Mouse (Mus musculus) MEL (cell line): ENCODE data around the gene Gemin8. TPM values are rescaled to one million over a fixed set of nuclear protein-coding genes. Genes with fewer than 3 reads are reported as not detected.
A peak's percentile ranks its signal among the peaks of the same experiment; 100 is the strongest.

ENCODE experiments used
- DNase-seq: peaks from one replicate; pipeline ENCODE4 v3.0.0; 2011; ENCODE audit warnings: low read depth, low spot score
- H3K27ac ChIP-seq: 2 replicates; pipeline ENCODE4 v1.5.1; 2012; ENCODE audit warnings: low read depth, mild to moderate bottlenecking, control low read depth, low read length, moderate library complexity; ENCODE audit not compliant: control insufficient read depth
- H3K27me3 ChIP-seq, 2 experiments: fragments of 150-350 bp in 1 of 2; sonication (generic) in 1 of 2; 2 replicates each; pipeline ENCODE4 v1.6.1; 2012; ENCODE audit warnings: low read length in 2 of 2, mild to moderate bottlenecking in 2 of 2, improper control_type of control experiment in 1 of 2, moderate library complexity in 1 of 2; ENCODE audit not compliant: insufficient read depth in 2 of 2, control insufficient read depth in 1 of 2
- H3K36me3 ChIP-seq, 2 experiments: 2 replicates each; pipeline ENCODE4 v1.6.1; 2012 to 2014; ENCODE audit warnings: low read length in 2 of 2, improper control_type of control experiment in 1 of 2, inconsistent platforms in 1 of 2, mild to moderate bottlenecking in 1 of 2; ENCODE audit not compliant: insufficient read depth in 2 of 2, control insufficient read depth in 1 of 2
- H3K4me1 ChIP-seq, 2 experiments: fragments of 150-350 bp in 1 of 2; sonication (generic) in 1 of 2; 2 replicates each; pipeline ENCODE4 v1.6.1; 2012; ENCODE audit warnings: low read length in 2 of 2, improper control_type of control experiment in 1 of 2, mild to moderate bottlenecking in 1 of 2; ENCODE audit not compliant: insufficient read depth in 2 of 2, control insufficient read depth in 1 of 2
- H3K4me3 ChIP-seq, 2 experiments: fragments of 150-350 bp in 1 of 2; sonication (generic) in 1 of 2; 2 replicates each; pipeline ENCODE4 v1.5.1; 2012; ENCODE audit warnings: low read depth in 2 of 2, low read length in 2 of 2, mild to moderate bottlenecking in 2 of 2, moderate library complexity in 2 of 2, control low read depth in 1 of 2, improper control_type of control experiment in 1 of 2; ENCODE audit not compliant: control insufficient read depth in 1 of 2, insufficient read depth in 1 of 2
- H3K79me2 ChIP-seq: 2 replicates; pipeline ENCODE4 v1.6.1; 2012; ENCODE audit warnings: mild to moderate bottlenecking, low read length, moderate library complexity; ENCODE audit not compliant: control insufficient read depth, poor library complexity, insufficient read depth
- H3K9ac ChIP-seq: 2 replicates; pipeline ENCODE4 v1.6.1; 2012; ENCODE audit warnings: low read depth, mild to moderate bottlenecking, control low read depth, low read length, moderate library complexity; ENCODE audit not compliant: control insufficient read depth, poor library complexity, severe bottlenecking
- H3K9me3 ChIP-seq: fragments of 150-350 bp; sonication (generic); replicated peaks from 2 replicates; pipeline ENCODE4 v1.6.1; 2012; ENCODE audit warnings: mild to moderate bottlenecking, low read length, improper control_type of control experiment, moderate library complexity; ENCODE audit not compliant: insufficient read depth
- CHD1 ChIP-seq: IDR thresholded peaks from 2 replicates; pipeline ENCODE4 v1.6.1; 2012; ENCODE audit warnings: low read depth, mild to moderate bottlenecking, inconsistent platforms, low read length, improper control_type of control experiment
- CTCF ChIP-seq, 3 experiments: IDR thresholded peaks in 2 of 3; conservative IDR thresholded peaks in 1 of 3; 2 replicates each; pipeline ENCODE4 v1.5.1; 2011 to 2012; ENCODE audit warnings: low read length in 3 of 3, low read depth in 2 of 3, mild to moderate bottlenecking in 2 of 3, improper control_type of control experiment in 1 of 3, inconsistent platforms in 1 of 3, mixed read lengths in 1 of 3, moderate library complexity in 1 of 3; ENCODE audit not compliant: control insufficient read depth in 1 of 3, insufficient read depth in 1 of 3, poor library complexity in 1 of 3, severe bottlenecking in 1 of 3
- ETS1 ChIP-seq: IDR thresholded peaks from 2 replicates; pipeline ENCODE4 v1.6.1; 2012; ENCODE audit warnings: low read depth, mild to moderate bottlenecking, inconsistent platforms, low read length, improper control_type of control experiment, moderate library complexity
- GABPA ChIP-seq: IDR thresholded peaks from 2 replicates; pipeline ENCODE4 v1.6.1; 2012; ENCODE audit warnings: low read depth, mild to moderate bottlenecking, inconsistent platforms, low read length, improper control_type of control experiment, moderate library complexity
- GATA1 ChIP-seq: IDR thresholded peaks from 2 replicates; pipeline ENCODE4 v1.6.1; 2011; ENCODE audit warnings: low read depth, low read length, improper control_type of control experiment
- MAX ChIP-seq: IDR thresholded peaks from 2 replicates; pipeline ENCODE4 v1.6.1; 2011; ENCODE audit warnings: low read length, improper control_type of control experiment
- MEF2A ChIP-seq: IDR thresholded peaks from 2 replicates; pipeline ENCODE4 v1.6.1; 2014; ENCODE audit warnings: low read depth, mild to moderate bottlenecking, inconsistent platforms, low read length, improper control_type of control experiment; ENCODE audit not compliant: poor library complexity, insufficient replicate concordance, severe bottlenecking; ENCODE audit errors: extremely low read depth
- NELFE ChIP-seq: IDR thresholded peaks from 2 replicates; pipeline ENCODE4 v1.6.1; 2011; ENCODE audit warnings: low read depth, low read length, improper control_type of control experiment
- NRF1 ChIP-seq: IDR thresholded peaks from 2 replicates; pipeline ENCODE4 v1.6.1; 2014; ENCODE audit warnings: low read depth, mild to moderate bottlenecking, inconsistent platforms, low read length, improper control_type of control experiment, moderate library complexity; ENCODE audit not compliant: poor library complexity, insufficient read depth, severe bottlenecking
- POLR2AphosphoS2 ChIP-seq: IDR thresholded peaks from 2 replicates; pipeline ENCODE4 v1.6.1; 2011; ENCODE audit warnings: low read length, improper control_type of control experiment
- POLR2AphosphoS5 ChIP-seq: IDR thresholded peaks from 2 replicates; pipeline ENCODE4 v1.6.1; 2012; ENCODE audit warnings: low read depth, borderline replicate concordance, mild to moderate bottlenecking, inconsistent platforms, low read length, moderate library complexity, mixed read lengths
- RAD21 ChIP-seq: IDR thresholded peaks from 2 replicates; pipeline ENCODE4 v1.6.1; 2011; ENCODE audit warnings: mild to moderate bottlenecking, low read depth, low read length, improper control_type of control experiment
- RCOR1 ChIP-seq: IDR thresholded peaks from 2 replicates; pipeline ENCODE4 v1.6.1; 2012; ENCODE audit warnings: low read depth, mild to moderate bottlenecking, inconsistent platforms, low read length, improper control_type of control experiment
- SIN3A ChIP-seq: IDR thresholded peaks from 2 replicates; pipeline ENCODE4 v1.6.1; 2012; ENCODE audit warnings: low read length, improper control_type of control experiment, inconsistent platforms
- SMC3 ChIP-seq: IDR thresholded peaks from 2 replicates; pipeline ENCODE4 v1.6.1; 2011; ENCODE audit warnings: low read depth, low read length, improper control_type of control experiment
- TBP ChIP-seq: IDR thresholded peaks from 2 replicates; pipeline ENCODE4 v1.8.0; 2011; ENCODE audit warnings: low read depth, low read length, improper control_type of control experiment
- USF1 ChIP-seq: IDR thresholded peaks from 2 replicates; pipeline ENCODE4 v1.6.1; 2014; ENCODE audit warnings: low read depth, mild to moderate bottlenecking, inconsistent platforms, low read length, improper control_type of control experiment, moderate library complexity
- USF2 ChIP-seq, 2 experiments: IDR thresholded peaks; 2 replicates each; pipeline ENCODE4 v1.6.1; 2011 to 2012; ENCODE audit warnings: improper control_type of control experiment in 2 of 2, low read length in 2 of 2, borderline replicate concordance in 1 of 2, inconsistent platforms in 1 of 2, low read depth in 1 of 2, mild to moderate bottlenecking in 1 of 2; ENCODE audit not compliant: insufficient read depth in 1 of 2
- polyA plus RNA-seq, 2 experiments: library from polyadenylated mRNA; stranded (reverse) in 1 of 2; unstranded in 1 of 2; fragments of >175 nt in 1 of 2; fragments of >200 nt in 1 of 2; gene quantifications; 2 replicates each; pipeline versions ENCODE4 v1.2.1 to v1.2.4; 2012; ENCODE audit warnings: low replicate concordance in 2 of 2, low read depth in 1 of 2; ENCODE audit not compliant: insufficient read length in 2 of 2, insufficient read depth in 1 of 2, missing spikeins in 1 of 2
- total RNA-seq: library from RNA; depleted of rRNA; stranded (reverse); fragments of 300-350 nt; gene quantifications from 2 replicates; pipeline ENCODE4 v1.2.3, GENCODE M21; 2012

The Gemin8 gene
- total and polyA plus RNA-seq, 3 experiments: 13.2 to 35.8 TPM; not detected in 1

GRCm38 (mm10) chrX:166226856-166227255 lies 56.6 kb downstream of the Gemin8 start:
- Histone ChIP-seq H3K4me1 (no peaks in the 10 kb centered on the region), H3K4me3 (no peak overlapping the region), H3K9ac (no peak overlapping the region), H3K79me2 (no peaks in the 10 kb centered on the region), H3K36me3 (no peaks in the 10 kb centered on the region), H3K27me3 (no peaks in the 10 kb centered on the region), H3K9me3 (no peaks in the 10 kb centered on the region), H3K27ac (no peak overlapping the region)
- no peak for DNase-seq
- TF ChIP-seq CTCF (IDR thresholded peaks at IDR 0.05 in 2 of 3, conservative IDR thresholded peaks at IDR 0.05 in 1 of 3; ENCODE audit: control insufficient read depth in 1 of 3, insufficient read depth in 1 of 3, low read depth in 2 of 3, low read length in 3 of 3, poor library complexity in 1 of 3, severe bottlenecking in 1 of 3) (no peak), TBP (no peak), SIN3A (no peak), GATA1 (no peak), NELFE (no peak), POLR2AphosphoS2 (no peak), RAD21 (no peak), RCOR1 (no peak), USF2 (IDR thresholded peaks at IDR 0.05; ENCODE audit: borderline replicate concordance in 1 of 2, insufficient read depth in 1 of 2, low read depth in 1 of 2, low read length in 2 of 2) (no peak), MAX (no peak), USF1 (no peak), SMC3 (no peak)

GRCm38 (mm10) chrX:166229750-166230149 lies 59.5 kb downstream of the Gemin8 start:
- H3K36me3 ChIP-seq: no peaks in the 10 kb centered on the region
- no peak overlapping the region for H3K9ac ChIP-seq
- TF ChIP-seq ETS1 (peak; percentile 13; the same call in 1 of the 2 replicates), RCOR1 (no peak), NRF1 (no peak)
- H3K9me3 ChIP-seq: no peaks in the 10 kb centered on the region
- H3K27me3 ChIP-seq: no peaks in the 10 kb centered on the region
- no peak overlapping the region for H3K4me3 ChIP-seq
- no peaks in the 10 kb centered on the region for H3K4me1 ChIP-seq
- no peaks in the 10 kb centered on the region for H3K79me2 ChIP-seq
- DNase-seq: no peak
- H3K27ac ChIP-seq: no peak overlapping the region

GRCm38 (mm10) chrX:166230515-166231267 lies 60.4 kb downstream of the Gemin8 start:
- DNase-seq: no peak

More at GRCm38 (mm10) chrX:166230515-166231267, 60.4 kb downstream of the Gemin8 start:
- no peaks in the 10 kb centered on the region for H3K4me1 ChIP-seq
- no peaks in the 10 kb centered on the region for H3K9me3 ChIP-seq
- no peak overlapping the region for H3K9ac ChIP-seq
- H3K36me3 ChIP-seq: no peaks in the 10 kb centered on the region
- H3K27me3 ChIP-seq: no peaks in the 10 kb centered on the region
- no peaks in the 10 kb centered on the region for H3K79me2 ChIP-seq
- no peak overlapping the region for H3K4me3 ChIP-seq
- no peak for TF ChIP-seq CHD1
- TF ChIP-seq MEF2A: no peak
- no peak for TF ChIP-seq SIN3A
- no peak for TF ChIP-seq GABPA
- no peak for TF ChIP-seq POLR2AphosphoS5
- TF ChIP-seq, all 39 proteins: peak for 0
- no peak overlapping the region for H3K27ac ChIP-seq
